Mouse (Mus musculus) urinary bladder, postnatal 36 days (tissue): ENCODE measurements at regions not wholly inside any gene's neighbourhood (a gene's known extent, or its start where the extent isn't known, plus 50 kb on each side); places are given as distances from the start of the nearest gene placed in this dataset.

ENCODE experiments used
- DNase-seq, 2 experiments: peaks; one replicate each; pipeline ENCODE4 v3.0.0; 2022; ENCODE audit warnings: low spot score in 2 of 2, mixed read lengths in 1 of 2

DNA sequence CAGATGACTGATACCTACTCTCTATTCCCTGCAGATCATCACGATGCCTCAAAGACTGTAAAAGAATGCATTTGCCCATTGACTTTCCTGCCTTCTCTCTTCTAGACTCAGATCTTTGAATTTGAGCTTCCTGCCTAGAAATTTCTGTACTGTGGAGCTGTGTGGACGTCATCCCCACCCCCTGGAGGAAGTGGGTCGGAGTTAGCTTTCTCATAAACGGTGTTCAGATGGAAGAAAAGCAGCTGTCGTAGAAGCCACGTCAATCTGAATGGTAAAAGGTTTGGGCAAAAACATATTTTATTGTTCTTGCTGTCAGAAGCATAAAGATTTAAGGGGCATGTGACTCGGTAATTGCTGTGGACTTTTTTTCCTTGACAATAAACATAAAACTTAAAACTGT is 154.6 kb upstream of the Mvb12b start:
- no peak for DNase-seq

- DNase-seq = no peak
Observed at GRCm38 (mm10) chr2:34038982-34039381, 151.2 kb upstream of the Mvb12b start.

DNA sequence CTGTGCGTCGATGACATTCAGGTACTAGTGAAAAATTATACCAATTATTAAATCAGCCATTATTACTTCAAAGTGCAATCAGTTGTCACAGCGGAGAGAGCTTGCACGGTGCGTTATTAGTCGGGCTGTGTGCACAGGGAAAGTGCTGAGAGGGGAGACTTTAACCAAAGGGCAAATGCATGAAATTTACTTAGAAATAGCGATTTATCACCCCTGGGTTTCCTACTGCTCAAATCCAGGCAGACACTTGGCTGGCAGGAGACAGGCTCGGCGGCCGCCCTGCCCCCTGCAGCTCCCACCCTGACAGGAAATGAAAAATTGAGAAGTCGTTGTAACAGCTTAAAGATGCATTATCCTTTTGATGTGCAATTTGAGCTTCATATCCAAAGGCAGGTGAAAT is 145.5 kb upstream of the Mvb12b start:
- DNase-seq = no peak

DNA sequence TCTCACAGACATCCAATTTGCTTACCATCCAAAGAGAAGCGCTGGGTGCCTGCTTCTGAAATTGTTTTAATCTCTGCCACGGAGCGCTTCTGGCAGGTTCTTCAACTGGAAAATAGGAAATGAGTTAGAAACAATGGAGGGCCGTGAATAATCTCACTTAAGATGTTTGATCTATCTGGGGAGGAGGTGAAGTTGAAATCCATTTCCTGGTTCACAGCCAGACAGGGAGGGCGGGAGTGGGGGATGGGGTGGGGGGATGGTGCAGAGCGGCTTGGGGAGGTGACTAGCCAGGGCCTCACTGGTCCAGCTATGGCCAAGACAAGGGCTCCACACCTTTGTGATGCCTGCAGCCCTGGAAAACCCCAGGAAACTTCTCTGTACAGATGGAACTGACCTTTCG is 143.7 kb upstream of the Mvb12b start:
- no peak for DNase-seq

DNA sequence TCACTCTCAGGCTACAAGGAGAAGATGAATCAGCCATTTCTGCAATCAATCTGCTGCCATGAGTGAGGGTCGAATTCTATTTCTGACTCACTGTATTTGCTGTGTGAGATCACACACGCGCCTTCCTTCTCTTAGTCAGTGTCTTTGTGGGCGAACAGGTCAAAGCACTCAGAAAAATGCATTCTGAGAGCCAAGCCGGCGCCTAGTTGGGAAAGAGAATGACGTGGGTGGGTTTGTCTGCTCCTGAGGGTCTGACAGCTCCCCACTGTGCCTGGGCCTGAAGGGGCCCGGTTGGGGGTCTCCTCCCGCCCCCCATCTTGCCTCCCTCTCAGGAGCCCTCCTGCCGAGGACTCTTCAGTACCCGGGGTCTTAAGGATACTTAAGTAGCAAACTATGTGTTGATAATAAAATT is 143.3 kb upstream of the Mvb12b start:
- DNase-seq = peak; percentile 20 to 30

GRCm38 (mm10) chr2:34027445-34027844 is 139.7 kb upstream of the Mvb12b start:
- DNase-seq = no peak

DNA sequence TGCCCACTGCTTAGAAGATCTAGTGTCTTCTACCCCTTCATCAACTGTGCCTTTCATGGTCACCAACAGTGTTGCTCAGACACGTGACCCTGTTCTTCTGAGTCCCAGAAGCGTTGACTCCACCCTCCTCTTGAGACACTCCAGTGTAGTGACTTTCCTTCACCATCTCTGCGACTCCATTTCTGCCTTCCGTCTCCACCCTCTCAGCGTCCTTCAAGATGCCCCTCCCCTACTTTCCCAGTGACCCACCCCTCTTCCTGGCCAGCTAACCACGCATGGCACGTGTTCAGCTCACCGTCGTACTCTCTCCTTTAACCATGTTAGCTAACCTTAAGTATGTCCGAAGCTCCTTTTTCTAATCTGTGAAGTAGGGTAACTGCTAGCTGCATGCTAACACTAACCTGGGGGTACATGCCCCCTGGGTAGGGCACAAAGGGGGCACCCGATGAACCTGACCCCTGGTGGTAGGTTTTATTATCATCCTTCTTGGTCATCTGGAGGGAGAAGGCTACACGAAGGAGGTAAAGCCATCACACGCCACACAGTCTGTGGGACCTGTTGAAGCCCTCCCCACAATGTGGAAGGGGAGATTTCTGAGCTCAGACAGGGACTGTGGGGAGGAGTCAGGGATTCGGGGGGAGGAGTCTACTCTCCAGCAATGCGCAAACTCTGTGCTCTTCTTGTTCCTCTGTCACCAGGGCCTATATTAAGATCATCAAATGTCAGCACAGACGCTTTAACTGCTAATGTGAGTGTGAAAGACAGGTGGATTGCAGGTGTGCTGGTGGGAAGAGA is 139.0 kb upstream of the Mvb12b start:
- no peak for DNase-seq

- DNase-seq = peak in 1 of 2 experiments; percentile 24
Observed at GRCm38 (mm10) chr2:34025715-34026360, 138.1 kb upstream of the Mvb12b start.

DNA sequence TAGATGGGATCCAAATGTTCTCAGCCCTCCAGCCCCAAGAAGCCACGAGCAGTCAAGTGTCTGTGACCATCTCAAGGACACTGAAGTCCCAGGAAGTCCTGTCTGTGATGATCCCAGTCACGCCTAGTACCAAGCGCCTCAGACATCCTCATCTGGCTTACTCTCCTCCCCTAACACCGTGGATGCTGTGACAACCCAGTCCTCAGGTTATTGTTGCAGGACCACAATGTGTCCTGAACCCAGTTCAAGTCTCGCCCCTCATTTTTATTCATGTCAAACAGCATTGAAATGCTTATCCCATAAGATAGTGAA is 129.4 kb upstream of the Mvb12b start:
- no peak for DNase-seq

GRCm38 (mm10) chr2:34016350-34017141 is 128.8 kb upstream of the Mvb12b start:
- DNase-seq = no peak

- DNase-seq = no peak
Observed at GRCm38 (mm10) chr2:34015640-34015995, 127.9 kb upstream of the Mvb12b start.

DNA sequence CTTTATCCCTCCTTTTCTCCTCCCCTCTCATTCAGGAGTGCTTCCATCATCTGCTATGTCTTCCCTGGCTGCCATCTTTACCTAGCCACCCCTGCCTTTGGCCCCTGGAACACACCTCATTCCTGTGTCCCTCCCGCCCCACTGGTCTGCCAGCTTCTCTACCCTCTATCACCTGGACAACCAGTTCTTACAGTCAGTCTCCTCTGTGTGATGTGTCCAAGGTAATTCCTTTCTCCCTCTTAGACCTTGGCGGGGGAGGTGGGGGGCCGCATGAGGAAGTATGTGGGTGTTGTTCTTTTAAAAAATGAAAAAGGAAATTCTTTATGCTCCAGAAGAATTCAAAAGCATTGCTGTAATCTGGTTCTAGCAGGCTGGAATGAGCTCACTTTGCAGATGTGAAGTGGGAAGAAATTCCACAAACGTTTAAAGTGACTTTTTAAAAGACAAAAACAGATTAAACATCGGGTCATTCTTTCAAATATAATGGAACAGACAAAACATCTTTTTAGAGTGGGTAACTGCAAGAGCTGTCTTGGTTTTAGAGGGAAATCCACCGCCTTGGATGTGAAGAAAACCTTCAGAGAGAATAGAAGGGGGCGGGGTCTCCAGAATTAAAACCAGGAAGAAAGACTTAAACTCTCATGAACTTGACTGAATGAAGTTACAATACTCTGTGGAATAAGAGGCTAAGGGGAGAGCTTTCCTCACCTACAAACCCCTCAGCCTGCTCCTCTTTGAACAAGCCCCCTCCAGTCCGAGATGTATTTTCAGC is 127.3 kb upstream of the Mvb12b start:
- DNase-seq = no peak

DNA sequence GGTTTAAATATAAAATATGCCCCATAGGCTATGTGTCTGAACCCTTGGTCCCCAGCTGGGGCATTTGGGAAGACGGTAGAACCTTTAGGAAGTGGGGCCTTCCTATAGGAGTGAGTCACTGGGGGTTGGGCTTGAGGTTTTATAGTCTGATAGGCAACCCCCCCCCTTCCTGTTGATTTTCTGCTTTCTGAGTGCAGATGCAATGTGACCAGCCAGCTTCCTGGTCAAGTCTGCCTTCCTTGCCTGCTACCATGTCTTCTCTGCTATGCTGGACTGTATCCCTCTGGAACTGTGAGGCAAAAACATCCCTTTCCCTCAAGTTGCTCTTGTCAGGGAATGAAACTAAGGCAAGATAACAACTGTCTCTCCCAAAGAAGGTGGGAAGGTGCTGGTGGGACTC is 122.4 kb upstream of the Mvb12b start:
- no peak for DNase-seq

DNA sequence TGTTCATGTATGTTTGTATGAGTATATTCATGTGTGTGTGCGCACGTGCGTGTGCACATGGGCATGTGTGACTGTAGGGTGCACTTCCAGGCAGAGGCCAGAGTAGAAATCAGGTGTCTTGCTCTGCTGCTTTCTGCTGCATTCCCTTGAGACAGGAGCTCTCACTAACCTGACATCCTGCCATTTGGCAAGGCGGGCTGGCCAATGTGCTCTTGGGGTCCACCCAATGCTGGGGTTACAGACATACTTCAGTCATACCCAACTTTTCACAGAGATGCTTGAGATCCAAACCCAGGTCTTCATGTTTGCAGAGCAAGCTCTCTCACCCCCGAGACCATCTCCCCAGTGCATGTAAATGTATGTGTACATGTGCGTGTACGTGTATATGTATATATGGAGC is 120.2 kb upstream of the Mvb12b start:
- DNase-seq = no peak

- no peak for DNase-seq
Observed at GRCm38 (mm10) chr2:33997106-33997505, 109.4 kb upstream of the Mvb12b start.

GRCm38 (mm10) chr2:33996331-33996730 is 108.6 kb upstream of the Mvb12b start:
- no peak for DNase-seq

DNA sequence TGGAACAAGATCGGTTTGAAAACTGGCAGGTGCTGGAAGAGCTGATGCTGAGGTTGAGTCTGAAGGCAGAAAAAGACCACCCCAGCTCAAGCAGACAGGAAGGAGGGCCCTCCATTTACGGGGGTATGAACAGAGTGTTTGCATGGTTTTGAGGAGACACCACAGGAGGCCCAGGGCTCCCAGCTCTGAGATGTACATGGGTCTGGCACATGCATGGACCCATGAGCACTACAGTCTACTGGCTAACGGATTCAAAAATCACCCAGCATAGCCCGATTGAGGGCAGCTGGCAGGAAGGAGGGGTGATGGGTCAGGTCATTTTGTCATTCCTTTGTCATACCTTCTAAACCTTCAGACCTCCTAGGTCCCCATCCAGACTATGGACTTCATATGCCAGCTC is 103.6 kb upstream of the Mvb12b start:
- DNase-seq = no peak

DNA sequence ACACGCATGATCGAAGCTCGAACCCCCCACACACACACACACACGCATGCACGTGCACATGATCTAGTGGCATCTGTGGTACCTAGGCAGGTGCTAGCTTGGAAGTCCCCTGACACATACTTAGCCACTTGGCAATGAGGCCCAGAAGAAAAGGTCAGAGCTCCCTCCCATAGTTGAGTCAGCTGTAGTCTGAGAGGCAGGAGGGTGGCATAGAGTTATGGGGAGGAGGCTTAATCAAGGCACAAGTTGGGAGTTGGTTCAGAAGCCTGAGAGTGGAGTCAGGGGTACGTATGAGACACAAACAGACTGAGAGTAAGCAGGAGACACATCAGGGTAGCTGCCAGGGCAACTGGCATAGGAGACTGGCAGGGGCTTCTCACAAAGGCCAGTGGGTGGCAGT is 103.0 kb upstream of the Mvb12b start:
- DNase-seq = no peak

- DNase-seq = no peak
Observed at GRCm38 (mm10) chr2:33989555-33990370, 102.0 kb upstream of the Mvb12b start.

GRCm38 (mm10) chr2:33986420-33986819 is 98.7 kb upstream of the Mvb12b start:
- DNase-seq = no peak

GRCm38 (mm10) chr2:33985316-33985715 is 97.6 kb upstream of the Mvb12b start:
- no peak for DNase-seq
